In the genomic region with DNA sequence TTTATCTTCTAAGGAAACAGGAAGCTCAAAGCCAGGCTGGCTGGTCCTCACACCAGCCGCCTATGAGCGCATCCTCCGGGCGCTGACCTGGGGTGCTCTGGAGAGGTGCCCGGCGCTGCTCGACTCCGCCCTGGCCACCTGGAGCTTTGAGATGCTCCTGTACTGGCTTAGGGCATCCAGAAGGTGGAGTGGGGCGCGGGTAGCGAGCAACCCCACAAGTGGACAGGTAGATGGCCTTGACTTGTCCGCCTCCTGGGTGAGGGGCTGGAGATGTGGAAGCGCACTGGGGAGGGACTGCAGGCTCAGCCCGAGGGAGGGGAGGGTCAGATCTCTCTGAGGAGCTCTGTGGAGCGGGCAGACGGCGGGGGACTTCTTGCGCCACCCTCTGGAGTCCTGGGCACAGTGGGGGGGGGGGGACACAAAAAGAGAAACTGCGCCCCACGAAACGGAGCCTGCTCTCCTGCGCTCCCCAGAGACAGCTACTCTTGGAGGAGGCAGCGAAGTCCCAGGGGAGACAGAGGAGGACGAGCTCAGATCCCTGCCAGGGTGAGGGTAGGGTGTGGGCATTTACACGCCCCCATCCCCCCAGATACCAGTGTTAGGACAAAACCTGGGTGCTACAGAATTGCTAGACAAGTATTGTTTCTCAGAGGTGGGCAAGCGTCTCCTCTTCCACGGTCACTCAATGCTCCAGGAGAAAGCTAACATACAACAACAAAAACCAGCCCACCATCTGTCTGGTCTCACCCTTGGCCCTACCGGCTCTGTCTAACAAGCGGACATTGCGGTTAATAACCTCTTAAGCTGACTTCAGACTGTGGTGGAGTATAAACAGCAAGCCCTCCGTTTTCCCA, we compare ENCODE assay signal across 7 mouse cellular contexts. TPM values are rescaled to one million over a fixed set of nuclear protein-coding genes. Genes with fewer than 3 reads are reported as not detected.
DNase-seq lines count a peak whose midpoint lies in the region; ATAC-seq and TF ChIP-seq lines count a peak whose summit lies in the region.

No protein-coding gene starts in this region.

- peak overlapping the region; percentile 81 for H3K9ac ChIP-seq in forebrain, embryonic 15.5 days (replicated peaks)

- peak; percentile 48 for DNase-seq in left cerebral cortex, adult 11 months (ENCODE audit: low spot score)
- DNase-seq in left cerebral cortex, adult 9 months (ENCODE audit: low spot score in 2 of 2): no peak
- peak in 1 of 2 experiments; percentile 83 for DNase-seq in cerebellum, adult 2 months
- no peak for DNase-seq in limb, embryonic 10.5 days (ENCODE audit: low spot score)
- no peak for DNase-seq in embryo, embryonic 9.5 days (ENCODE audit: extremely low spot score)

- no peaks in the 10 kb centered on the region for H3K36me3 ChIP-seq in forebrain, embryonic 15.5 days
- H3K36me3 ChIP-seq in limb, embryonic 10.5 days: no peaks in the 10 kb centered on the region

- peaks cover 30% of the 10 kb centered on the region for H3K4me1 ChIP-seq in cerebellum, adult 2 months (ENCODE audit: control insufficient read depth, insufficient read depth, low read length)
- peaks cover 44% of the 10 kb centered on the region for H3K4me1 ChIP-seq in forebrain, embryonic 15.5 days
- peaks cover 39% of the 10 kb centered on the region for H3K4me1 ChIP-seq in limb, embryonic 10.5 days

- peak overlapping the region; percentile 86 for H3K27ac ChIP-seq in cerebellum, adult 2 months (ENCODE audit: insufficient read depth, low read length)
- peak overlapping the region; percentile 91 for H3K27ac ChIP-seq in forebrain, embryonic 15.5 days (replicated peaks)
- peak overlapping the region; percentile 56; the same call in 1 of the 2 replicates for H3K27ac ChIP-seq in limb, embryonic 10.5 days

- H3K27me3 ChIP-seq in cerebellum, adult 2 months (ENCODE audit: control insufficient read depth, insufficient read depth, low read length): no peaks in the 10 kb centered on the region
- no peaks in the 10 kb centered on the region for H3K27me3 ChIP-seq in forebrain, embryonic 15.5 days
- peaks cover 67% of the 10 kb centered on the region for H3K27me3 ChIP-seq in limb, embryonic 10.5 days (ENCODE audit: low read depth, poor library complexity, severe bottlenecking)

- H3K4me3 ChIP-seq in cerebellum, adult 2 months (replicated peaks; ENCODE audit: insufficient read depth, low read depth, low read length): peak overlapping the region; percentile 69
- H3K4me3 ChIP-seq in forebrain, embryonic 15.5 days: peak overlapping the region; percentile 87
- peak overlapping the region; percentile 57 for H3K4me3 ChIP-seq in limb, embryonic 10.5 days

- ATAC-seq in forebrain, embryonic 15.5 days (replicated peaks): peak; percentile 44
- peak; percentile 21 for ATAC-seq in monocyte, adult 5-6 weeks (replicated peaks; ENCODE audit: insufficient number of reproducible peaks, low FRiP score, low TSS enrichment, poor library complexity, severe bottlenecking)

- peak overlapping the region; percentile 97 for H3K4me2 ChIP-seq in forebrain, embryonic 15.5 days (replicated peaks)

- no peak for TF ChIP-seq POLR2A in cerebellum, adult 2 months (IDR thresholded peaks at IDR 0.05; ENCODE audit: borderline replicate concordance, insufficient read depth, low read length)

- TF ChIP-seq CTCF in cerebellum, adult 2 months (IDR thresholded peaks at IDR 0.05; ENCODE audit: borderline replicate concordance, insufficient read depth, low read depth, low read length): peak; percentile 32; the same call in 1 of the 2 replicates

- WGBS in cerebellum, adult 2 months: 1% methylated on average over 31 of the region's 31 CpGs
- WGBS in forebrain, embryonic 15.5 days: 1% methylated on average over 31 of the region's 31 CpGs
- 2% methylated on average over 31 of the region's 31 CpGs for WGBS in limb, embryonic 10.5 days

- H3K9me3 ChIP-seq in forebrain, embryonic 15.5 days: peaks cover 6% of the 10 kb centered on the region; the same call in 1 of the 2 replicates
- no peaks in the 10 kb centered on the region; the same call in 1 of the 2 replicates for H3K9me3 ChIP-seq in limb, embryonic 10.5 days (replicated peaks)

RNA-seq across cellular contexts. Expression of a gene that starts 0.6 kb away (rescaled TPM):
- 41.4 and 42.8 TPM in 2 replicates for polyA plus RNA-seq in cerebellum, adult 2 months (2012; rRNA removed)
- polyA plus RNA-seq in forebrain, embryonic 15.5 days (2015; fragmentation: Nextera tagmentation; extraction: Ambion mirVana): 20.2 and 20.8 TPM in 2 replicates
- polyA plus RNA-seq in limb, embryonic 10.5 days (2016; fragmentation: Nextera tagmentation; extraction: Ambion mirVana): 4.1 and 5.0 TPM in 2 replicates
- total RNA-seq in monocyte, adult 5-6 weeks (2017): 67.2 to 83.6 TPM (median 68.0 TPM) in 3 replicates
